Mouse (Mus musculus) liver, embryonic 14.5 days (tissue): Measurements from ENCODE around the gene Vwf.

Experiments
- CTCF ChIP-seq: IDR thresholded peaks from 2 replicates; pipeline ENCODE4 v1.5.1; 2016; ENCODE audit warnings: antibody characterized with exemption, low read depth, control low read depth
- EP300 ChIP-seq: IDR thresholded peaks from 2 replicates; pipeline ENCODE4 v1.6.1; 2016; ENCODE audit warnings: antibody characterized with exemption, low read depth

DNA sequence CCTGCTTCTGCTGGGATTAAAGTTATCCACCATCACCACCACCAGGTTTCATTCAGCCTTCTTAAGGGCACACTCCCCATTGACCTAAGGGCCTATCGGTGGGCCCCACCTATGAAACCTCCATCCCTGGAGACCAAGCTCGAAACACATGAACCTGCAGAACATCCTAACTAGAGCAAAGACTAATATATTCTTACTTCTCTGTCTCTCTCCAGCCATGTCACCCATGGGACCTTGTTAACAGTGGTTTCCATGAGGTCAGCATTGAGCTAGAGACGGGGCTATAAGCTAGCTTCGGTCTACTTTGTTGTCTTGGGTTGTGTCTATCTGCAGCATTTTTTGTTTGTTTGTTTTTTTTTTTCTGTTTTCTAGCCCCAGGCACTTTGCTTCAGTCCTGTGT, 40.1 kb upstream of the Vwf start:
- TF ChIP-seq CTCF (no peak), EP300 (no peak)
